Mouse (Mus musculus): Measurements from ENCODE around the gene Ankrd54. TPM values are rescaled to one million over a fixed set of nuclear protein-coding genes. Genes with fewer than 3 reads are reported as not detected.

Ankrd54 gene
- polyA plus RNA-seq, 1 experiment from 2014 or later, result 51.3 TPM

- 64% methylated on average over 5 of the region's 5 CpGs for WGBS
- H3K27me3 ChIP-seq (replicated peaks; ENCODE audit: control insufficient read depth, insufficient read depth, low read length), result no peaks in the 10 kb centered on the region
Observed at GRCm38 (mm10) chr15:79071117-79072039, 8.7 kb upstream of the Ankrd54 start.

GRCm38 (mm10) chr15:79068416-79068815 lies 5.7 kb upstream of the Ankrd54 start:
- Histone ChIP-seq H3K9me3 (replicated peaks; ENCODE audit: control insufficient read depth, low read length) (no peaks in the 10 kb centered on the region), H3K36me3 (ENCODE audit: control insufficient read depth, insufficient read depth, low read length) (no peaks in the 10 kb centered on the region), H3K4me2 (ENCODE audit: low read length) (no peak overlapping the region), H3K4me1 (ENCODE audit: control insufficient read depth, insufficient read depth, low read length) (0 out of 2 replicates have a peak, but pooled peaks cover under 1% of the 10 kb centered on the region), H3K27ac (ENCODE audit: low read depth, low read length) (no peak overlapping the region), H3K4me3 (ENCODE audit: low read depth, low read length) (no peak overlapping the region), H3K9ac (ENCODE audit: low read length) (no peak overlapping the region), H3K27me3 (replicated peaks; ENCODE audit: control insufficient read depth, insufficient read depth, low read length) (no peaks in the 10 kb centered on the region)
- DNase-seq (ENCODE audit: low spot score) (no peak), ATAC-seq (no peak)
- 80% methylated on average over 3 of the region's 3 CpGs for WGBS

More at GRCm38 (mm10) chr15:79071117-79072039, 8.7 kb upstream of the Ankrd54 start:
- DNase-seq (ENCODE audit: low spot score), result peak; percentile 42
- Histone ChIP-seq H3K4me1 (ENCODE audit: control insufficient read depth, insufficient read depth, low read length) (peaks cover 10% of the 10 kb centered on the region), H3K9me3 (replicated peaks; ENCODE audit: control insufficient read depth, low read length) (no peaks in the 10 kb centered on the region), H3K9ac (ENCODE audit: low read length) (no peak overlapping the region), H3K27ac (ENCODE audit: low read depth, low read length) (no peak overlapping the region), H3K4me3 (ENCODE audit: low read depth, low read length) (no peak overlapping the region), H3K36me3 (ENCODE audit: control insufficient read depth, insufficient read depth, low read length) (peaks cover 1% of the 10 kb centered on the region; the same call in 1 of the 2 replicates), H3K4me2 (ENCODE audit: low read length) (no peak overlapping the region)
- ATAC-seq, result no peak

- no peak for DNase-seq (ENCODE audit: low spot score)
- no peak overlapping the region for H3K4me3 ChIP-seq (ENCODE audit: low read depth, low read length)
- H3K9me3 ChIP-seq (replicated peaks; ENCODE audit: control insufficient read depth, low read length), result no peaks in the 10 kb centered on the region
- H3K27me3 ChIP-seq (replicated peaks; ENCODE audit: control insufficient read depth, insufficient read depth, low read length), result no peaks in the 10 kb centered on the region
- 81% methylated on average over 3 of the region's 3 CpGs for WGBS
- no peak overlapping the region for H3K27ac ChIP-seq (ENCODE audit: low read depth, low read length)
- no peak overlapping the region for H3K9ac ChIP-seq (ENCODE audit: low read length)
- ATAC-seq, result no peak
- no peak overlapping the region for H3K4me2 ChIP-seq (ENCODE audit: low read length)
- 0 out of 2 replicates have a peak, but pooled peaks cover 2% of the 10 kb centered on the region for H3K4me1 ChIP-seq (ENCODE audit: control insufficient read depth, insufficient read depth, low read length)
- no peaks in the 10 kb centered on the region for H3K36me3 ChIP-seq (ENCODE audit: control insufficient read depth, insufficient read depth, low read length)
Observed at GRCm38 (mm10) chr15:79067631-79068030, 4.9 kb upstream of the Ankrd54 start.

- Histone ChIP-seq H3K9me3 (replicated peaks; ENCODE audit: control insufficient read depth, low read length) (no peaks in the 10 kb centered on the region), H3K4me1 (ENCODE audit: control insufficient read depth, insufficient read depth, low read length) (peaks cover 2% of the 10 kb centered on the region; the same call in 1 of the 2 replicates), H3K4me3 (ENCODE audit: low read depth, low read length) (no peak overlapping the region), H3K27me3 (replicated peaks; ENCODE audit: control insufficient read depth, insufficient read depth, low read length) (no peaks in the 10 kb centered on the region), H3K9ac (ENCODE audit: low read length) (no peak overlapping the region), H3K27ac (ENCODE audit: low read depth, low read length) (no peak overlapping the region), H3K36me3 (ENCODE audit: control insufficient read depth, insufficient read depth, low read length) (no peaks in the 10 kb centered on the region), H3K4me2 (ENCODE audit: low read length) (no peak overlapping the region)
- WGBS, result 45% methylated on average over 2 of the region's 2 CpGs
- DNase-seq (ENCODE audit: low spot score) (peak; percentile 15), ATAC-seq (no peak)
Observed at GRCm38 (mm10) chr15:79066276-79066675, 3.6 kb upstream of the Ankrd54 start.

- 75% methylated on average over 8 of the region's 8 CpGs for WGBS
Observed at GRCm38 (mm10) chr15:79065086-79065770, 2.5 kb upstream of the Ankrd54 start.

GRCm38 (mm10) chr15:79063160-79063740 lies 557 bp upstream of the Ankrd54 start:
- H3K36me3 ChIP-seq (ENCODE audit: control insufficient read depth, insufficient read depth, low read length), result peaks cover 29% of the 10 kb centered on the region
- peak overlapping the region; percentile 28 for H3K4me3 ChIP-seq (ENCODE audit: low read depth, low read length)
- H3K27ac ChIP-seq (ENCODE audit: low read depth, low read length), result no peak overlapping the region
- H3K4me2 ChIP-seq (ENCODE audit: low read length), result peak overlapping the region; percentile 55
- WGBS, result 9% methylated on average over 14 of the region's 14 CpGs
- H3K9me3 ChIP-seq (replicated peaks; ENCODE audit: control insufficient read depth, low read length), result no peaks in the 10 kb centered on the region
- DNase-seq (ENCODE audit: low spot score), result no peak
- peaks cover 2% of the 10 kb centered on the region; the same call in 1 of the 2 replicates for H3K4me1 ChIP-seq (ENCODE audit: control insufficient read depth, insufficient read depth, low read length)
- H3K27me3 ChIP-seq (replicated peaks; ENCODE audit: control insufficient read depth, insufficient read depth, low read length), result no peaks in the 10 kb centered on the region
- H3K9ac ChIP-seq (ENCODE audit: low read length), result peak overlapping the region; percentile 47; the same call in 1 of the 2 replicates
- no peak for ATAC-seq

More at GRCm38 (mm10) chr15:79065086-79065770, 2.5 kb upstream of the Ankrd54 start:
- Histone ChIP-seq H3K9me3 (replicated peaks; ENCODE audit: control insufficient read depth, low read length) (no peaks in the 10 kb centered on the region), H3K4me3 (ENCODE audit: low read depth, low read length) (no peak overlapping the region), H3K36me3 (ENCODE audit: control insufficient read depth, insufficient read depth, low read length) (peaks cover 9% of the 10 kb centered on the region), H3K9ac (ENCODE audit: low read length) (no peak overlapping the region), H3K4me1 (ENCODE audit: control insufficient read depth, insufficient read depth, low read length) (peaks cover 2% of the 10 kb centered on the region; the same call in 1 of the 2 replicates), H3K4me2 (ENCODE audit: low read length) (no peak overlapping the region), H3K27me3 (replicated peaks; ENCODE audit: control insufficient read depth, insufficient read depth, low read length) (no peaks in the 10 kb centered on the region), H3K27ac (ENCODE audit: low read depth, low read length) (no peak overlapping the region)
- ATAC-seq, result no peak
- DNase-seq (ENCODE audit: low spot score), result no peak

- Histone ChIP-seq H3K9me3 (replicated peaks; ENCODE audit: control insufficient read depth, low read length) (no peaks in the 10 kb centered on the region), H3K36me3 (ENCODE audit: control insufficient read depth, insufficient read depth, low read length) (peaks cover 51% of the 10 kb centered on the region), H3K27ac (ENCODE audit: low read depth, low read length) (no peak overlapping the region), H3K27me3 (replicated peaks; ENCODE audit: control insufficient read depth, insufficient read depth, low read length) (no peaks in the 10 kb centered on the region), H3K9ac (ENCODE audit: low read length) (no peak overlapping the region), H3K4me3 (ENCODE audit: low read depth, low read length) (no peak overlapping the region), H3K4me1 (ENCODE audit: control insufficient read depth, insufficient read depth, low read length) (peaks cover 2% of the 10 kb centered on the region; the same call in 1 of the 2 replicates), H3K4me2 (ENCODE audit: low read length) (peak overlapping the region; percentile 82; the same call in 1 of the 2 replicates)
- WGBS, result 84% methylated on average over 14 of the region's 14 CpGs
- ATAC-seq (no peak), DNase-seq (ENCODE audit: low spot score) (no peak)
Observed at GRCm38 (mm10) chr15:79060887-79061565, 1.7 kb downstream of the Ankrd54 start.

GRCm38 (mm10) chr15:79057850-79058249 lies 4.8 kb downstream of the Ankrd54 start:
- ATAC-seq, result no peak
- H3K4me2 ChIP-seq (ENCODE audit: low read length), result no peak overlapping the region
- no peaks in the 10 kb centered on the region for H3K27me3 ChIP-seq (replicated peaks; ENCODE audit: control insufficient read depth, insufficient read depth, low read length)
- no peak overlapping the region for H3K27ac ChIP-seq (ENCODE audit: low read depth, low read length)
- no peak overlapping the region for H3K4me3 ChIP-seq (ENCODE audit: low read depth, low read length)
- peaks cover 83% of the 10 kb centered on the region for H3K36me3 ChIP-seq (ENCODE audit: control insufficient read depth, insufficient read depth, low read length)
- 92% methylated on average over 6 of the region's 6 CpGs for WGBS
- no peaks in the 10 kb centered on the region for H3K9me3 ChIP-seq (replicated peaks; ENCODE audit: control insufficient read depth, low read length)
- no peaks in the 10 kb centered on the region; the same call in 1 of the 2 replicates for H3K4me1 ChIP-seq (ENCODE audit: control insufficient read depth, insufficient read depth, low read length)
- no peak for DNase-seq (ENCODE audit: low spot score)
- H3K9ac ChIP-seq (ENCODE audit: low read length), result no peak overlapping the region

Data from forebrain, embryonic 14.5 days (tissue).